Mouse (Mus musculus): ENCODE data around the gene Slc41a2. TPM values are rescaled to one million over a fixed set of nuclear protein-coding genes. Genes with fewer than 3 reads are reported as not detected.

Slc41a2 gene
- total RNA-seq, 2 experiments from 2014 or later, result 35.4 to 43.7 TPM

- DNase-seq (ENCODE audit: low spot score in 2 of 2), result peak in 1 of 2 experiments; percentile 41
Measured at GRCm38 (mm10) chr10:83234391-83234790, 103.3 kb downstream of the Slc41a2 start.

GRCm38 (mm10) chr10:83233967-83234366, 103.7 kb downstream of the Slc41a2 start:
- no peak for DNase-seq (ENCODE audit: low spot score in 2 of 2)

GRCm38 (mm10) chr10:83228626-83229025, 109.1 kb downstream of the Slc41a2 start:
- DNase-seq (ENCODE audit: low spot score in 2 of 2), result no peak

- DNase-seq (ENCODE audit: low spot score in 2 of 2), result peak; percentile 63 to 66
Measured at GRCm38 (mm10) chr10:83224999-83225398, 112.7 kb downstream of the Slc41a2 start.

GRCm38 (mm10) chr10:83220847-83221246, 116.8 kb downstream of the Slc41a2 start:
- no peak for DNase-seq (ENCODE audit: low spot score in 2 of 2)

GRCm38 (mm10) chr10:83220217-83220616, 117.5 kb downstream of the Slc41a2 start:
- no peak for DNase-seq (ENCODE audit: low spot score in 2 of 2)

GRCm38 (mm10) chr10:83219729-83220128, 118.0 kb downstream of the Slc41a2 start:
- peak; percentile 74 to 81 for DNase-seq (ENCODE audit: low spot score in 2 of 2)

- DNase-seq (ENCODE audit: low spot score in 2 of 2), result no peak
Measured at GRCm38 (mm10) chr10:83218778-83219177, 118.9 kb downstream of the Slc41a2 start.

- no peak for DNase-seq (ENCODE audit: low spot score in 2 of 2)
Measured at GRCm38 (mm10) chr10:83217256-83217655, 120.4 kb downstream of the Slc41a2 start.

- DNase-seq (ENCODE audit: low spot score in 2 of 2), result no peak
Measured at GRCm38 (mm10) chr10:83215559-83215958, 122.1 kb downstream of the Slc41a2 start.

- DNase-seq (ENCODE audit: low spot score in 2 of 2), result no peak
Measured at GRCm38 (mm10) chr10:83212618-83213017, 125.1 kb downstream of the Slc41a2 start.

- DNase-seq (ENCODE audit: low spot score in 2 of 2), result no peak
Measured at GRCm38 (mm10) chr10:83210968-83211583, 126.6 kb downstream of the Slc41a2 start.

GRCm38 (mm10) chr10:83210122-83210521, 127.6 kb downstream of the Slc41a2 start:
- no peak for DNase-seq (ENCODE audit: low spot score in 2 of 2)

- DNase-seq (ENCODE audit: low spot score in 2 of 2), result no peak
Measured at GRCm38 (mm10) chr10:83209388-83209787, 128.3 kb downstream of the Slc41a2 start.

- no peak for DNase-seq (ENCODE audit: low spot score in 2 of 2)
Measured at GRCm38 (mm10) chr10:83208436-83208835, 129.2 kb downstream of the Slc41a2 start.

- no peak for DNase-seq (ENCODE audit: low spot score in 2 of 2)
Measured at GRCm38 (mm10) chr10:83202906-83203702, 134.6 kb downstream of the Slc41a2 start.

GRCm38 (mm10) chr10:83201525-83201924, 136.2 kb downstream of the Slc41a2 start:
- no peak for DNase-seq (ENCODE audit: low spot score in 2 of 2)

- DNase-seq (ENCODE audit: low spot score in 2 of 2), result no peak
Measured at GRCm38 (mm10) chr10:83199290-83199689, 138.4 kb downstream of the Slc41a2 start.

- no peak for DNase-seq (ENCODE audit: low spot score in 2 of 2)
Measured at GRCm38 (mm10) chr10:83198692-83199091, 139.0 kb downstream of the Slc41a2 start.

- DNase-seq (ENCODE audit: low spot score in 2 of 2), result peak; percentile 82 to 86
Measured at GRCm38 (mm10) chr10:83197690-83198336, 139.9 kb downstream of the Slc41a2 start.

- no peak for DNase-seq (ENCODE audit: low spot score in 2 of 2)
Measured at GRCm38 (mm10) chr10:83191982-83192381, 145.7 kb downstream of the Slc41a2 start.

GRCm38 (mm10) chr10:83191476-83191875, 146.2 kb downstream of the Slc41a2 start:
- no peak for DNase-seq (ENCODE audit: low spot score in 2 of 2)

Measured in layer of hippocampus, postnatal 10 days (tissue).